Mouse (Mus musculus): ENCODE measurements around the gene Lad1.

Gene Lad1

DNA sequence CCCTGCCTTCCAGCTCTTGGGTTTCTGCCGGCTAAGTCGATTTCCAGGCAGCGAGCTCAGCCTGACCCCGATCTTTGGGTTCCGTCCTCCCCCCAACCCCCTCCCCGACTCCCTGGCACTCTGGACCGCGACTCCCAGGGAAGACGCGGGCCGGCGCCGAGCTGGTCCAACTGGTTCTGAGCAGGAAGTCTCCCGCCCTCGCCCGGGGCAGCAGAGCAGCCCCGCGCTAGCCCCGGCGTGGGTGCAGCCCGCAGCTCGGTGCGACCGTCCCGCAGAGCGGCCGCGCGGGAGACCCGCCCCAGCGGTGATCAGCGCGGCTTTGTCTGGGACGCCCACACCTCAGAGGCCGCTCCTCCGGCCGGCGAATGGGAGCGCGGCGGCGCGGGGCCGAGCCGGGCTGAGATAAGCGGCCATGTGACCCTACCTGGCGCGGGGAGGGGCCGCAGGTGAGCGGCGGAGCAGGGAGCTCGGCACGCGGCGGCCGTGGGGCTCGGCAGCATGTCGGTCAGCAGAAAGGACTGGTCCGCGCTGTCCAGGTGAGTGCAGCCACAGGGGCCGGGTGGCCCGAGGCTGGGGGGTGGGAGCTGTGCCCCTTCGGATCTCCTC is at the start of gene Lad1:
TSS of gene Lad1 (plus strand) at position 118 of the 606 bp plus-strand sequence.
- peak; percentile 84 for DNase-seq (ENCODE audit: low spot score)

DNA sequence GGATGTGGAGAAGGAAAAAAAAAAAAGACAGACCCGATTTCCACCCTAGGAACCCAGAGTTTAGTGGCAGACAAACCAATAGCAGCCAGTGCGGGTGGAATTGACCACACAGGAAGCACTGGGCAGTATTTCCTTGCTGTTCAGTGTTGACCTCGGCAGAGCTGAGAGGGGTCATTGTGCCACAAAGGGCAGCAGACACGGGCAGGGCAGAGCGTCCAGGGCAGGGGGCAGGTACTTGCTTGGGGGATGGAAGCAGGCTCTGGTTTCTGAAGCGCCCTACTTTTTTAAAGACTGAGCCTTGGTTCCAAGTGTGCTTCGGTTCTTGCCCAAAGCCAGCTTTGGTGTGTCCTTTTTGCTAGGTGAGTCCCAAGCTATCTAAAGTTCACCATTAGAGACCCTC is 48.2 kb upstream of the Lad1 start:
- no peak for DNase-seq (ENCODE audit: low spot score)

DNA sequence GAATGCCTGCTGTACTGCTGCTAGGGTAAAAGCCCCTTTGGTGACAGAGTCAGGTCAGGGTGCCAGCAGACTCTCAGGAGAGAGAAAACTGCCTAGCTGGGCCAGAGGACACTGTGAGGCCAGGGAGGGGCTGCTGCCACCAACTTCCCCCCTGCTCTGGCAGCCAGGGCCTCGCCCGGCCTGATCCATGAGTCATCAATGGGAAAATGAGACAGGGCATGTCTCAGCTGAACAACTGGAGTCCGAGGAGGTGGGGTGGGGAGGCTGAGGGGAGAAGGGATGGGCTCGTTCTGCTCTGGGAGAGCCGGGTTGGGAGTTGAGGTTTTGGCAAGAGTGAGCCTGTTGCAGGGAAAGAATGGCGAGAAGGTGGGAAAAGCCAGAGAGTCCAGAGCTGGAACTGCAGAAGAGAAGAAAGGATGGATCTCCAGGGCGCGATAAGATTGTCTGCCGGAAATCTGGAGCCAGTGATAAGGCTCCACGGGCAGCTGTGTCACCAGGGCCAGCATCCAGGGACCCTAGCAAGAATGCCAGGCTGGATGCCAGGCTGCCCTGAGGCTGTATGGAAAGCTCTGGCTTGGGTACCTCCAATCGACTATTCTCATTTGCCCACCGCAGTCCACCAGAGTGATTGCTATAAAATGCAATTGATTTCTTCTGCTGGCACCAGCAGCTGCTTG is 47.4 kb upstream of the Lad1 start:
- peak; percentile 85 for DNase-seq (ENCODE audit: low spot score)

DNA sequence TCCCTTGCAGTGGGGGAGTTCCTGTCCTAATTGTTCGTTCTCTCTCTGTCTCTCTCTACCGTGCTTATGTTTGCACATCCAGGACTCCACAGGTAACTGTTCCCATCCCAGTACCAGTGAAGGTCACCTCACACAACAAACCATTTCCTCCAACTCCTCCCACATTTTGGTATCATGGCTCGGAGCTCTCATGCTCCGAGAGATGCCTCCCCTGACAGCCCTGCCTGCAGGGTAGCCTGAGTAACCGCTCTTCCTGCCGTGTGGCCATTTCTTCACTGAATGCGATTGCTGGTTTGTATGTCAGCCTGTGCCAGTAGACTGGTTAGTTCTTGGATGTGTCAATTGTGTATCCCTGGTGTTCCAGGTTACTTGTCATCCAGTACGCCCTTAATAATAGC is 46.8 kb upstream of the Lad1 start:
- DNase-seq (ENCODE audit: low spot score) = no peak

DNA sequence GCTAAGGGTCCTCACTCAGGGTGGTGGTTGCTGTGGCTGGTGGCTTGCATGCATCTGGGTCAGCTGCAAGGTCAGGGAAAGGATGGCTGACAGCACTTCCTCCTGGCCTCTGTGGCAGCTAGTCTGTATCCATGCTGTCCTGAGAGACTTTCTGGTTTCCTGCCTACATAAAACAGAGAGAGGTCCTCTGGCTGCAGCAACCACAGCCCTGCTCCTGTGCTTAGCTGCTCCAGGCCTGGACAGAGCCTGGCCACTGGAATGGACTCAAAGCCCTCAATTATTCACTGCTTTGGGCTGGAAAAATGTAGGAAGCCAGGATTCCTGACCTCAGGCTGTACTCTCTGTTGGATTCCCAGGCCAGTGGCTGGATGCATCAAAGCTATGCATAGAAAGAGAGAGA is 41.8 kb upstream of the Lad1 start:
- DNase-seq (ENCODE audit: low spot score) = no peak

DNA sequence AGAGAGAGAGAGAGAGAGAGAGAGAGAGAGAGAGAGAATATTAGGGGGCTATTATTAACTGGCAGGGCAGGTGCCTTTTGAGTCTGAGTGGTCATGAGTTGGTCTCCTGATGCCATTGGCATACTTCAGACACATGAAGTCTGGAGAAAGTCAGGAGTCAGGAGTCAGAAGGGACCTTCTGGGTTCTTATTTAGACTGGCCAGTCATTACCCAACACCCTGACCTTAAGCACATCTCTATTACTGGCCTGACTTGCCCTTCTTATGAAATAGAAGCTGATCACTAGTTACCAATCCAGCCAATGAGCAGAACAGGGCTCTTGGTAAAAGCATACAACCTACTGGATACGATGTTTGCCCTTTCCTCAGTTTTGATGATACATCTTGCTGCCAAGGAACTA is 41.4 kb upstream of the Lad1 start:
- DNase-seq (ENCODE audit: low spot score) = no peak

DNA sequence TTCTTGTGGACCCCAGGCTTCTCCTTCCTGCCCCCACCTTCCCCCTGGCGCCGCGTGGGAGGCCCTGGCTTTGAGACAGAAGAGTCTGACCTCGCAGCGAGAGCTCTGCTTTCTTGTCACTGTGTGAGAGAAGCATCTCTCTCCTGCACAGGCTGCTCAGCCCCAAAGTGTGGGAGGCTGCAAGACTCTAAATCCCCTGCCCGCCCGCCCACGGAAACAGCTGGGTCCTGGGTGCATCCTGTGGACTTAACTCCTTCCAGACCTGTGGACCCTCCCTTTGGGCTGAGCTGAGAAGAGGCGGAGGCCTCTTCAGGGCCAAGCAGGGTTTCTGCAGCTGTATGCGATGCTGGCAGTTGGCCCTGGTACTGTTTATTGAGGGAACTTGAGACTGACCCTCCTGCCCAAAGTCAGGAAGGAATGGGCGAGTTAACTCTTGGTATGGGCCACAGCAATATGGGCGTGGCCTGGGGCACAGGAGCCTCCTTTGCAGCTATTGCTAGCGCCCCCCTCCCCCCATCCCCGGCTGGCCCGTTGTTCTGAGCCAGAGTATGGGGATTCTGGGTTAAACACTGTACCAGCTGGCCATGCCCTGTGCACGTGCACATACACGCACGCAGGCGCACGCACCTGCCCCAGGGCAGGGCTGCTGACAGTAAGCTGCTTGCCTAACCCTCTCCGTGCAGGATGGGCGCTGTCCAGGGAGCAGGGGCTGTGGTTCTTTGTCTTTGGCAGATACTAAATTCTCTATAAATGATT is 39.4 kb upstream of the Lad1 start, which contains the start of gene Tnni1:
TSS of gene Tnni1 (plus strand) at position 655 of the 756 bp plus-strand sequence.
- peak; percentile 48 for DNase-seq (ENCODE audit: low spot score)

DNA sequence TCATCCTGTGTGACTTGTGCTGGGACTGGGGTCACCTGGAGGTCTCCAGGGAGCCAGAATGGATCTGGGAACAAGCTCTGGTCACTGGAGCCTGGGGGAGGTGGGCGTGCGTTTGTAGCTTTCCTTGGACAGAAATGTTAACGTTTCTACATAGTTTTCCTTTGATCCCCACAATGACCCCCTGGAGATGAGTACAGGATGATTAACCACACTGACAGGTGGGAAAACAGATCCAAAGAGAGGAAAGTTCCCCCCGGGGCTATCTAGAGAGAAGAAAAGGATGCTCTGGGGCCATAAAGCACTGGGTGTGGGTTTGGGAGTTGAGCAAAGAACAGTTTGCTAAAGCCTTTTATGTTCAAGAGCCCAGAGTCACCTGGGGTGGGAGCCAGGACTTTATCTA is 37.7 kb upstream of the Lad1 start:
- DNase-seq (ENCODE audit: low spot score) = no peak

DNA sequence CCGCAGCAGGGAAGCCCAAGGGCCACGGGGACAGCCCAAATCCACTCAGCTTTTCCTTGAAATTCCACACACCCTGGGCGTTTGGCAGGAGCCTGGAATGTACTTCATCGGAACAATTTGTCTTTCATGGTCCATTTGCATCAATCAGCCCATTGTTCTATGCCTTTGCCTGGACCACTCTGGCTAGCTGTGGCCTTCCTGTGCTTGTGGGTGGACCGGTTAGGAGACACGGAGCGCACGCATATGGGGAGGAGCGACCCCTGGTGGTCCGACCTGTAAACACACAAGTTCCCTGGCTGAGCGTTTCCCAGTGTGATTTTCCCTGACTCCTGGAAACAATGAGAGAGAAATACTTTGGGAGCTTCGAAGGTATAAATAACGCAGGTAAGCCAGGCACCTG is 37.2 kb upstream of the Lad1 start:
- peak; percentile 79 for DNase-seq (ENCODE audit: low spot score)

DNA sequence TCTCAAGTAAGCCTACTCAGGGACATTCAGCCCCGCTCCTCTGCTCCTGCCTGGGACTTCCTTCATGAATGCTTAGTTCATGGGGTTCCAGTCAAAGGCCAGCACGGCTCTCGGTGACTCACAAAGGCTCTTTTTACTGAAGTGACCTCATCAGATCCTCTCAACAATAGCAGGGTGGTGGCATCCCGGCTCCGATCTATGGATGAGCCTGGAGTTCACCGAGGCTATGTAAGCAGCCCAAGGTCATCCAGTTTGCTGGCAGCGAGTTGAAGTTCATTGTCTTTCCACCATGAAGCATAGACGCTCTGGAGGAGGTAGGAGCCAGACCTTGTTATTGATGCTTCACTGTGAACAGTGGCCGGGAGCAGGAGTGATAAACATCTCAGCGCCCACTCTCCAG is 35.6 kb upstream of the Lad1 start:
- no peak for DNase-seq (ENCODE audit: low spot score)

DNA sequence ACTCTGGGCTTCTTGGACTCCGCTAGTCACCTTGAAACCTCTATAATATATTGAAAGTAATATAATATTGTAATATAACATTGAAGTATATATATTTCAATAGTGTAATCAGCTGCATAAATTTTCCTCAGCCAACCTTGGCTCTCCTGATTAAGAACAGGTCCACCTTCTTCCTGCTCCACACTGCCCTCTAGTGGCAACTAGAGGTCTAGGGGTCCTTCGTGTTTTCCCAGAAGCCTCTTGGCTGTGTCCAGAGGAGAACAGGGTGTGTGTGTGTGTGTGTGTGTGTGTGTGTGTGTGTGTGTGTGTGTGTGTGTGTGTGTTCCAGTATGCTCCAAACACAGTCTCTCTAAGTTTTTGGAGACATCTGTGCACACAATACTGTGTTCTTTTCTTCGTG is 30.6 kb upstream of the Lad1 start:
- peak; percentile 88 for DNase-seq (ENCODE audit: low spot score)

DNA sequence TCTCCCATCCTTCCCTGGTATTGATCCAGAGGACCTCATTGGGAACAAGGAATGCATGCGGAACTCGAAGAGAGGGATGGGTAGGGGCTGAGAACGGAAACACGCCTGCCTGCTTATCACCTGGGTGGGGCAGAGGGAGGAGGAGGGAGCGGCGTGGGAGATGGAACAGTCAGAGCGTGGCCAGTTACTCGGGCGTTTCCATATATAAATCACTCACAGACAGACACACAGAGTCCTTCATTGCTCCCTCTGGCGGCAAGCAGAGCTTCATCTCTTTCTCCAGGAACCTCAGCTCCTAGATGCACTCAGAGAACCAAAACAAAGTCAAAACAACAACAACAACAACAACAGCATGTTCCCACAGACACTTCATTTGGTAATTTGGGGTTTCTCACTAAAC is 29.7 kb upstream of the Lad1 start:
- DNase-seq (ENCODE audit: low spot score) = peak; percentile 75

DNA sequence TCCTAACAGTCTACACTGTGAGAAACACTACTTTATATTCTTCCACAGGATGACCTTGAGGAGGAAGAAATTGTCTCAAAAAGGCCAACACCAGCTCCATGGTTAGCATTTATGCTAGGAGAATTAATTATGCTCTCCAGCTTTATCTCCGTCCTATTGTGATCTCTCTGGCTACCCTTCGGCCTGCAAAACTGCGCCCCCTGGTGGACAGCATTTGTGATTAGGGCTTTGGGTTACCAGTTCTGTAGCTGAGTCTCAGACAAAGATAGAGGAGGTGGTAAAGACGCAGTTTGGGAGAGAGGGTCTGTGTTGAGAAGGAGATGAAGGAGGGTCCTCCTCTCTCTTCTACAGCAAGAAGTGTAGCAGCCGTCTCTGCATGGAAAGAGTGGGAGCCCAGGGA is 28.6 kb upstream of the Lad1 start:
- DNase-seq (ENCODE audit: low spot score) = peak; percentile 84

DNA sequence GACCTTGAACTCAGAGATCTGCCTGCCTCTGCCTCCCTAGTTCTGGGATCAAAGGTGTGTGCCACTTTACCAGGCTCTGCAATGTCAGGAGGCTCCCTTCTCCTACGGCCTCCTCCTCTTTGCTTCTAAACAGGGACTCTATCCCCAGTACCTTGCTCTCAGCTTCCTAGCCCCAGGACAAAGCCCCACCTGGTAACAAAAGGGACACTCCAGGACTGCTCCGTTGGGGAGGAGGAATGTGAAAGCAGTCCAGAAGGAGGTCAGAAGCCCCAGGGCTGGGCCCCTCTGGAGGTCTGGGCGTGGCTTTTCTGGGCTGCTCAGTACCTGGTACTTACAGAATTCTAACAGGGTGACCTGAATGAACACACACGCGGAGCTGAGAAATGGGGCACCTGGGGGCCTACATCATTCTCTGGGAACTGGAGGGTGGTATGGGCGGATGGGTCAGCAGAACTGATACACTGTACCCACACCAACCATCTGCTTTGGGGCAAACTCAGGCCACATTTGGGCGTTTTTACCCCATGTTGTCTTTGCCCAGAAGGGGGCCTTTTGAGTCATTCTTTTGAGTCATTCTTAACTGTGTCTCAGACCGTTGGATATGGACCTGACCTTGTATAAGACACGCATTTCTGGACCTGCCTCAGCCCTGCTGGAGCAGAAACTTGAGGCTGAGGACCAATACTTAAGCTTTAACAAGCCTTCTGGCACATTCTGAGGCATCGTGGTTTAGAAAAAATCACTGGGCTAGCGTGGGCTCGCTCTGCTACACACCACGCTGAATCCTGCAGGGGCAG is 26.1 kb upstream of the Lad1 start:
- no peak for DNase-seq (ENCODE audit: low spot score)

DNA sequence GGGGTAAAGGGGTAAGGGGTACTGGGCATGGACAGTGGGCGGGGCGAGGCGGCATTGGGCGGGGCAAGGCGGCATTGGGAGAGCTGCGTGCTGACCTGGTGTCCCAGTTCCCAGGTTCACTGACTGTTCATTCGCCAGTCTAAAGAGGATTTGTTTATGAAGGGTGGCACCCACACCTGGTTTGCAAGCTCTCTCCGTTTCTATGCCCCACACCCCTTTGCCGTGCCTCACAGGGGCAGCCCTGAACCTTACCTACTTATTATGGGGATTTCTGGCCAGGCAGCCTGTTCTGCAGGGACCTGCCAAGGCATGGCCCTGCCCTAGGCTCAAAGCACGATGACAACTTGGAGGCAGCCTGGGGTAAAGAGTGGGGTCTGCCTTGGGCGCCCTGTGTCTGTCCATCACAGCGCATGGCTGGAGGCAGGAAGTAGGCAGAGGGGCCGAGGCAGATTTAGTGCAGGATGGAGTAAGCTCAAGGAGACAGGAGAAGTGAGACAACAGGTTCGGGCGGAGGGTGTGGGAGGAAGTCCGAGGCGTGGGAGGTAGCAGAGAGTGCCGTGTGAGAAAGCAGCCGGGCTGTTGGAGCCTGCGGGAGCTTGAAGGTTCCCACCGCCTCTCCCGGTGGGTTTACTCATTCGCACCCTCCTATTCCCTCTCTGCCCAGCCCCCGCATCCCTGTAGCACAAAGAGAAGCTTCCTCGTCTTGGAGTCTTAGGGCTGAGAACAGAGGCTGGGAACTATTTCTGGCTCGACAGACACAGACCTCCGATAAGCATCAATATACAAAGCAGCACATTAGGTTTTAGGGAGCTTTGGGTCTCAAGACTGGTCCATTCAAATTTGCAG is 24.8 kb upstream of the Lad1 start:
- peak; percentile 76 for DNase-seq (ENCODE audit: low spot score)

DNA sequence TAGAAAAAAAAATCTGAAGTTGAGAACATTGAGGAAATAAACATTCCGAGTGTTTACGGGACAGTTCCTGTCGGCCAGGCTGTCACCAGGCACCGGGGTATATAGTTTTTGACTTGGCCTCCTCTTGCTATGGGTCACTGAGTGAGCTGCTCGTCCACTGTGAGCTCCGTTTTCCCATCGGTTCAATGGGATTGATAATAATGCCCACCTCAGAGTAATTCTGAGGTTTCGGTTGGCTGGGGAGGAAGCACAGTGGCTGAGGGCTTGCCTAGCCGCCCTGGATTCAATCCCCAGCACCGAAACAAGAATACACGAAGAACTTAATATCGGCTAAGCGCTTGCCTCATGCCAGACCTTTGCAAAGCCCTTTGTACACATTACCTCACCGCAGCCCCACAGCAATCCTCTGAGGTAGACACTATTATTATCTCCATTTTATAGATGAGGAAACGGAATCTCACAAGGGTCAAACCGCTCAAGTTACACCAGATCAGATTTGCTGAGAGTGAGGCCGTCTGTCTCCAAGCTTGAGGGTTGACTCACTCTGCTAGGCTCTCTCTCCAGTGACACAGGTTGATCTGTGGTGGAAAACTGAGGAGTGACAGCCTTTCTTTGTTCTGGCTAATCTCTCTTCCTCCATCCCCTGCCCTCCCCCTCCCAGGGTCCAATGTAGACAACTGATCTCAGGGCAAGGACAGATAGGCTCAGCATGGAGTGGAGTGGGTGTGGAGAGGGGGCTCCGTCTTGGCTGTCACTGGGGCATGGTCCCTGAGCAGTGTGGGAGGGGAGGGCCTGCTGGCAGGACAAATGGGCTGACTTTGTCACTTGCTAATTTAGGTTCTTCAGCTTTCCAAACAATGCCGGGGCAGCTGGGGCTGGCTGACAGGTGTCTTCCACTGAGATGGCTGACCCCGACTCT is 23.9 kb upstream of the Lad1 start:
- peak; percentile 52 for DNase-seq (ENCODE audit: low spot score)

DNA sequence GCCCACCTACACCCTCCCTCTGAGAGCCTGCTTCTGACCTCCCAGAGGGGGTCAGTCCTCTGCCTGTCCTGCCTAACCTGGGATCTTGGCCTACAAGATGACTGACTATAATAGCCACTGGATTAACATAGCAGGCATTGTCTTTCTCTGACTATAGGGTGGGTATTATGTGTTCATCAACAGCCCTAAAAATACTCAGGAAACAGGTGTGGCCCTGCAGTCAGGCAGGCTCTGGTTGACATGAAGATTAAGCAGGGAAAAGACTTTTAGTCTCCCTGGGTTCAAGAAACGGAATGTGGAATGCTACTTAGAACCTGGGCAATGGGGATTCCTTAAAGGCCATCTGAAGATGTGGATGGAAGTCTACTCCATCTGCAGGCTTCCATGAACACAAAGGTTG is 19.9 kb upstream of the Lad1 start:
- no peak for DNase-seq (ENCODE audit: low spot score)

DNA sequence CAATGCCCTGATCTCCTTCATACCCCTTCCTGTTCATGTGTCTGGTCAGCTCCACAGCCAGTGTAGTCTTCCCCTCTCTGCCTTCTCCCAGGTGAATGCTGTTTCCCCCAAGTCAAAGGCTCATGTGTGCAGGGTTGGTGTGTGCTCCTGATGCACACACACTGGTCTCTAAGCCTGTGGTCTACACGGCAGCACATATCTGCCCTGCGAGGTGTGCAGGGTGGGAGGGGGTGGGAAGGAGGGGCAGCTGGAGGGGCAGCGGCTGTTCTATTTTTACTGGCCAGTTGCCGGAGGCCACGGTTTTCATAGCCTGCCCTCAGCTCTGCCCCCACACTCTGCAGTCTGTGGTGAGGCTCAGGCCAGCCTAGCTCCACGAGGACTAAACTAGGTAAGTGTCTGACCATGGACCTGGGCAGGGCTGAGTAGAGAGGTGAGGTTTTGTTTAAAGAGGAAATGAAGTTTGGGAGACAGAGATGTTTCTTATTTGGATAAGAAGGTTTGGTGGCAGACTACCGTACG is 19.2 kb upstream of the Lad1 start:
- no peak for DNase-seq (ENCODE audit: low spot score)

DNA sequence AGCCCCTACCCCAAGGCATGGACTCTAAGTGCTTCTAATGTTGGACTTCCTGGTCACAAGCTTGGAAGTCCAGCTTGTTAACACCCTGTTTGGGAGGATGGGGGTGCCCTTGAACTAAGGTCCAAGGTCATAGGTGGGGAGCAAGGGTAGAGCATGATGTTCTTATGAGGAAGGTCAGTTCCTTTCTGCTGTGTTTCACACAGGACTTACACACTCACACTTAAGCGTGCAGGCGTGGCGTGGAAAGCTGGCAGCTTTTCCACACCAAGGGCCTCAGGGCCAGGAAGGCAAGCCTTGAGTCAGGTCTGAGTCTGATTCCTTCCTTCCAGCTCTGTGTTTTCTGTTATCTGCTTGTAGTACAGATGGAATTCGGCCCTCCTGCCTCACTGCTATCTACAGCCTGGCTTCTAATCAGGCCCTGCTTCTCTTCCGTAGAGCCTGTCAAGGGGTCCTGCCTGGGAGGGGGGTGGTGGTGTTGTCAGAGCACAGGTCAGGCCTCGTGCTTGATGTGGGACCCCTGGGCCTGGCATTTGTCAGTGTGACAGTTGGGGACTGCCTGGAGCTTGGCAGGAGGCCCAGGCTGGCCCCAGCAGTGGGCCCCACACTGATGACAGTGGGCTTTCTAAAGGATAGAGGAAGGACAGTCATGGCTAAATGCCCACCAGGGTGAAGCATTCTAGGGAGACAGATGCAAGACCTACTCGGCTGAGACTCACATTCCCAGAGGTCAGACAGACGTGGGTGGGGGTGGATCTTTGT is 18.0 kb upstream of the Lad1 start:
- no peak for DNase-seq (ENCODE audit: low spot score)
